Mouse (Mus musculus): ENCODE data around the gene Ehhadh. TPM values are rescaled to one million over a fixed set of nuclear protein-coding genes. Genes with fewer than 3 reads are reported as not detected.
A peak's percentile ranks its signal among the peaks of the same experiment; 100 is the strongest.

Ehhadh gene
- polyA plus RNA-seq, 1 experiment, result 0.11 TPM

GRCm38 (mm10) chr16:21727897-21728364, 59.7 kb downstream of the Ehhadh start:
- Histone ChIP-seq H3K27me3 (ENCODE audit: control insufficient read depth, insufficient read depth, insufficient read length) (peaks cover 10% of the 10 kb centered on the region), H3ac (ENCODE audit: control insufficient read depth, insufficient read length) (no peak overlapping the region), H3K36me3 (ENCODE audit: control insufficient read depth, insufficient read depth) (no peaks in the 10 kb centered on the region), H3K4me2 (ENCODE audit: low read depth) (peak overlapping the region; percentile 73), H3K4me3 (no peak overlapping the region), H3K79me2 (ENCODE audit: control insufficient read depth, insufficient read depth) (no peaks in the 10 kb centered on the region)
- TF ChIP-seq POLR2A (IDR thresholded peaks at IDR 0.05; ENCODE audit: insufficient read length, low read depth) (no peak), SRF (IDR thresholded peaks at IDR 0.05; ENCODE audit: control insufficient read depth, insufficient read length, low read depth) (no peak), TCF3 (IDR thresholded peaks at IDR 0.05; ENCODE audit: insufficient read length, low read depth) (no peak), REST (IDR thresholded peaks at IDR 0.05; ENCODE audit: insufficient read depth, insufficient read length) (no peak), POLR2AphosphoS2 (IDR thresholded peaks at IDR 0.05; ENCODE audit: insufficient read length, low read depth) (no peak), TCF12 (IDR thresholded peaks at IDR 0.05; ENCODE audit: insufficient read depth, poor library complexity, severe bottlenecking) (no peak), MAX (IDR thresholded peaks at IDR 0.05; ENCODE audit: low read depth) (no peak), MYOD1 (IDR thresholded peaks at IDR 0.05; ENCODE audit: control insufficient read depth in 1 of 3, insufficient read length in 2 of 3, low read depth in 2 of 3) (no peak), CEBPB (IDR thresholded peaks at IDR 0.05; ENCODE audit: insufficient read depth, poor library complexity, severe bottlenecking) (no peak), E2F4 (IDR thresholded peaks at IDR 0.05; ENCODE audit: insufficient read depth) (no peak), MYOG (IDR thresholded peaks at IDR 0.05; ENCODE audit: control insufficient read depth in 1 of 3, insufficient read depth in 1 of 3, insufficient read length in 2 of 3, low read depth in 2 of 3) (no peak), USF1 (IDR thresholded peaks at IDR 0.05; ENCODE audit: low read depth) (no peak)

- Histone ChIP-seq H3K4me3 (no peak overlapping the region), H3ac (ENCODE audit: control insufficient read depth, insufficient read length) (no peak overlapping the region), H3K36me3 (ENCODE audit: control insufficient read depth, insufficient read depth) (no peaks in the 10 kb centered on the region)
Measured at GRCm38 (mm10) chr16:21727421-21727820, 60.2 kb downstream of the Ehhadh start.

GRCm38 (mm10) chr16:21724261-21724660, 63.3 kb downstream of the Ehhadh start:
- no peak overlapping the region for H3ac ChIP-seq (ENCODE audit: control insufficient read depth, insufficient read length)
- H3K4me3 ChIP-seq, result no peak overlapping the region
- H3K79me2 ChIP-seq (ENCODE audit: control insufficient read depth, insufficient read depth), result no peaks in the 10 kb centered on the region
- H3K4me2 ChIP-seq (ENCODE audit: low read depth), result no peak overlapping the region
- H3K36me3 ChIP-seq (ENCODE audit: control insufficient read depth, insufficient read depth), result no peaks in the 10 kb centered on the region
- H3K27me3 ChIP-seq (ENCODE audit: control insufficient read depth, insufficient read depth, insufficient read length), result no peaks in the 10 kb centered on the region
- TF ChIP-seq MYOG (IDR thresholded peaks at IDR 0.05; ENCODE audit: control insufficient read depth in 1 of 3, insufficient read depth in 1 of 3, insufficient read length in 2 of 3, low read depth in 2 of 3), result no peak
- TF ChIP-seq REST (IDR thresholded peaks at IDR 0.05; ENCODE audit: insufficient read depth, insufficient read length), result no peak
- no peak for TF ChIP-seq POLR2A (IDR thresholded peaks at IDR 0.05; ENCODE audit: insufficient read length, low read depth)
- no peak for TF ChIP-seq SRF (IDR thresholded peaks at IDR 0.05; ENCODE audit: control insufficient read depth, insufficient read length, low read depth)
- TF ChIP-seq USF1 (IDR thresholded peaks at IDR 0.05; ENCODE audit: low read depth), result no peak
- TF ChIP-seq E2F4 (IDR thresholded peaks at IDR 0.05; ENCODE audit: insufficient read depth), result no peak
- TF ChIP-seq TCF3 (IDR thresholded peaks at IDR 0.05; ENCODE audit: insufficient read length, low read depth), result no peak
- TF ChIP-seq MAX (IDR thresholded peaks at IDR 0.05; ENCODE audit: low read depth), result no peak
- TF ChIP-seq MYOD1 (IDR thresholded peaks at IDR 0.05; ENCODE audit: control insufficient read depth in 1 of 3, insufficient read length in 2 of 3, low read depth in 2 of 3), result no peak
- TF ChIP-seq CEBPB (IDR thresholded peaks at IDR 0.05; ENCODE audit: insufficient read depth, poor library complexity, severe bottlenecking), result no peak
- TF ChIP-seq TCF12 (IDR thresholded peaks at IDR 0.05; ENCODE audit: insufficient read depth, poor library complexity, severe bottlenecking), result no peak

More at GRCm38 (mm10) chr16:21727421-21727820, 60.2 kb downstream of the Ehhadh start:
- TF ChIP-seq CEBPB (IDR thresholded peaks at IDR 0.05; ENCODE audit: insufficient read depth, poor library complexity, severe bottlenecking) (no peak), E2F4 (IDR thresholded peaks at IDR 0.05; ENCODE audit: insufficient read depth) (no peak), POLR2A (IDR thresholded peaks at IDR 0.05; ENCODE audit: insufficient read length, low read depth) (no peak), MAX (IDR thresholded peaks at IDR 0.05; ENCODE audit: low read depth) (no peak), MYOG (IDR thresholded peaks at IDR 0.05; ENCODE audit: control insufficient read depth in 1 of 3, insufficient read depth in 1 of 3, insufficient read length in 2 of 3, low read depth in 2 of 3) (no peak), MYOD1 (IDR thresholded peaks at IDR 0.05; ENCODE audit: control insufficient read depth in 1 of 3, insufficient read length in 2 of 3, low read depth in 2 of 3) (no peak), POLR2AphosphoS2 (IDR thresholded peaks at IDR 0.05; ENCODE audit: insufficient read length, low read depth) (no peak)
- peaks cover 10% of the 10 kb centered on the region for H3K27me3 ChIP-seq (ENCODE audit: control insufficient read depth, insufficient read depth, insufficient read length)
- H3K4me2 ChIP-seq (ENCODE audit: low read depth), result no peak overlapping the region
- H3K79me2 ChIP-seq (ENCODE audit: control insufficient read depth, insufficient read depth), result no peaks in the 10 kb centered on the region

- TF ChIP-seq POLR2AphosphoS2 (IDR thresholded peaks at IDR 0.05; ENCODE audit: insufficient read length, low read depth), result no peak
- TF ChIP-seq MAX (IDR thresholded peaks at IDR 0.05; ENCODE audit: low read depth), result no peak
- TF ChIP-seq E2F4 (IDR thresholded peaks at IDR 0.05; ENCODE audit: insufficient read depth), result no peak
- no peak for TF ChIP-seq POLR2A (IDR thresholded peaks at IDR 0.05; ENCODE audit: insufficient read length, low read depth)
- TF ChIP-seq USF1 (IDR thresholded peaks at IDR 0.05; ENCODE audit: low read depth), result no peak
- no peak for TF ChIP-seq TCF12 (IDR thresholded peaks at IDR 0.05; ENCODE audit: insufficient read depth, poor library complexity, severe bottlenecking)
- TF ChIP-seq TCF3 (IDR thresholded peaks at IDR 0.05; ENCODE audit: insufficient read length, low read depth), result no peak
- Histone ChIP-seq H3K79me2 (ENCODE audit: control insufficient read depth, insufficient read depth) (no peaks in the 10 kb centered on the region), H3K4me2 (ENCODE audit: low read depth) (no peak overlapping the region), H3K36me3 (ENCODE audit: control insufficient read depth, insufficient read depth) (no peaks in the 10 kb centered on the region), H3K27me3 (ENCODE audit: control insufficient read depth, insufficient read depth, insufficient read length) (no peaks in the 10 kb centered on the region), H3K4me3 (no peak overlapping the region), H3ac (ENCODE audit: control insufficient read depth, insufficient read length) (no peak overlapping the region)
Measured at GRCm38 (mm10) chr16:21719770-21720169, 67.8 kb downstream of the Ehhadh start.

- no peaks in the 10 kb centered on the region for H3K36me3 ChIP-seq (ENCODE audit: control insufficient read depth, insufficient read depth)
- TF ChIP-seq CEBPB (IDR thresholded peaks at IDR 0.05; ENCODE audit: insufficient read depth, poor library complexity, severe bottlenecking) (no peak), REST (IDR thresholded peaks at IDR 0.05; ENCODE audit: insufficient read depth, insufficient read length) (no peak), MYOG (IDR thresholded peaks at IDR 0.05; ENCODE audit: control insufficient read depth in 1 of 3, insufficient read depth in 1 of 3, insufficient read length in 2 of 3, low read depth in 2 of 3) (no peak), E2F4 (IDR thresholded peaks at IDR 0.05; ENCODE audit: insufficient read depth) (no peak), USF1 (IDR thresholded peaks at IDR 0.05; ENCODE audit: low read depth) (no peak), SRF (IDR thresholded peaks at IDR 0.05; ENCODE audit: control insufficient read depth, insufficient read length, low read depth) (no peak), MAX (IDR thresholded peaks at IDR 0.05; ENCODE audit: low read depth) (no peak), TCF3 (IDR thresholded peaks at IDR 0.05; ENCODE audit: insufficient read length, low read depth) (no peak), POLR2A (IDR thresholded peaks at IDR 0.05; ENCODE audit: insufficient read length, low read depth) (no peak), POLR2AphosphoS2 (IDR thresholded peaks at IDR 0.05; ENCODE audit: insufficient read length, low read depth) (no peak), MYOD1 (IDR thresholded peaks at IDR 0.05; ENCODE audit: control insufficient read depth in 1 of 3, insufficient read length in 2 of 3, low read depth in 2 of 3) (no peak), TCF12 (IDR thresholded peaks at IDR 0.05; ENCODE audit: insufficient read depth, poor library complexity, severe bottlenecking) (no peak)
Measured at GRCm38 (mm10) chr16:21714516-21714915, 73.1 kb downstream of the Ehhadh start.

More at GRCm38 (mm10) chr16:21714516-21714915, 73.1 kb downstream of the Ehhadh start:
- Histone ChIP-seq H3K79me2 (ENCODE audit: control insufficient read depth, insufficient read depth) (no peaks in the 10 kb centered on the region), H3K27me3 (ENCODE audit: control insufficient read depth, insufficient read depth, insufficient read length) (peaks cover 6% of the 10 kb centered on the region), H3K4me2 (ENCODE audit: low read depth) (no peak overlapping the region), H3ac (ENCODE audit: control insufficient read depth, insufficient read length) (no peak overlapping the region), H3K4me3 (no peak overlapping the region)
